Mouse (Mus musculus): Measurements from ENCODE around the gene Hoxb9. TPM values are rescaled to one million over a fixed set of nuclear protein-coding genes. Genes with fewer than 3 reads are reported as not detected.

Hoxb9 gene
- polyA plus RNA-seq (2012; rRNA removed): 0.02 and 0.11 TPM in 2 replicates

GRCm38 (mm10) chr11:96270996-96271540, at the start of gene Hoxb9:
Gene Hoxb9 (plus strand): TSS chr11:96271457.

GRCm38 (mm10) chr11:96281855-96282570, 10.8 kb downstream of the Hoxb9 start, which contains the start of gene Hoxb8:
Gene Hoxb8 (plus strand): TSS chr11:96281905.

DNA sequence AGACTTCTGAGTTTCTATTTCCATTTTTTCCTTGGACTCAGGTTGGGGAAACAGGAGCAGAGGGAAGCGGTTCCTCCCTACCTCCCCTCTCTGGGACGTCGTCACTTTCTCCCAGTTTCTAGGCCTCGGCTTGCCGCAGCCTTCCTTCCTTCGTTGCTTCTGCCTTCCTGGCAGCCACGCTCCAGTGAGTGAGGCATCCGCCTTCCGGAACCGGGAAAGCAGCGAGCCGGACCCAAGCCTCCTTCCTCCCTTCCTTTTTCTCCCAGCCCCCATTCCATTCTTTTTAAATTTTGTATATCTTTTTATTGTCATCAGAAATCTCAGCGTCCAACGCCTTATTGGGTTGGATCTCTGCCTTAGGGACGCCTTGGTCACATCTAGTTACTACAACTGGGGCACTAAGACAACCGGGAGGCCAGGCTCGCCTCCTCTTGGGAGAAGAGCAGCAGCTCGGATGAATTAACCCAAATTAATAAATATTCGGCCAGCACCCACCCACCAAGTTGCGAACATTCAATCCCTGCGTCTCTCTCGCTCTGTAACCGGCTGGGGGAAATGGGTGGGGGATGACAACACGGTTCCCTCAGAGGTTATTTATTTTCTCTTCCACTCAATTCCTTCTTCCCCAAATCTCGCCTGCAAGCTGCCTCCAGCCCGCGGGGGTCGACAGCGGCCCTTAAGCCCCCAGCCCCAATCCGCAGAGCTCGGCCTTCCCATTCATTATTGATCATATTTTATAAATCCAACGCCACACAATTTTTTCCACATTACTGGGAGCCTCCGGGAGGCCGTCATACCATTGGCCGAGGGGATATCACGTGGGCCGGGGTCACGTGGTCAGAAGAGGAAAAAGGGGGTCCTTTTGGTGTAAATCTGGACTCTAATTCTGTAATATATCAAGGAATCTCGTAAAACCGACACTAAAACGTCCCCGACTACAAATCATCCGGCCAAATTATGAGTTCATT, 14.8 kb downstream of the Hoxb9 start, which contains the start of gene Hoxb7:
TSS of gene Hoxb7 (plus strand) at position 853 of the 968 bp plus-strand sequence.

DNA sequence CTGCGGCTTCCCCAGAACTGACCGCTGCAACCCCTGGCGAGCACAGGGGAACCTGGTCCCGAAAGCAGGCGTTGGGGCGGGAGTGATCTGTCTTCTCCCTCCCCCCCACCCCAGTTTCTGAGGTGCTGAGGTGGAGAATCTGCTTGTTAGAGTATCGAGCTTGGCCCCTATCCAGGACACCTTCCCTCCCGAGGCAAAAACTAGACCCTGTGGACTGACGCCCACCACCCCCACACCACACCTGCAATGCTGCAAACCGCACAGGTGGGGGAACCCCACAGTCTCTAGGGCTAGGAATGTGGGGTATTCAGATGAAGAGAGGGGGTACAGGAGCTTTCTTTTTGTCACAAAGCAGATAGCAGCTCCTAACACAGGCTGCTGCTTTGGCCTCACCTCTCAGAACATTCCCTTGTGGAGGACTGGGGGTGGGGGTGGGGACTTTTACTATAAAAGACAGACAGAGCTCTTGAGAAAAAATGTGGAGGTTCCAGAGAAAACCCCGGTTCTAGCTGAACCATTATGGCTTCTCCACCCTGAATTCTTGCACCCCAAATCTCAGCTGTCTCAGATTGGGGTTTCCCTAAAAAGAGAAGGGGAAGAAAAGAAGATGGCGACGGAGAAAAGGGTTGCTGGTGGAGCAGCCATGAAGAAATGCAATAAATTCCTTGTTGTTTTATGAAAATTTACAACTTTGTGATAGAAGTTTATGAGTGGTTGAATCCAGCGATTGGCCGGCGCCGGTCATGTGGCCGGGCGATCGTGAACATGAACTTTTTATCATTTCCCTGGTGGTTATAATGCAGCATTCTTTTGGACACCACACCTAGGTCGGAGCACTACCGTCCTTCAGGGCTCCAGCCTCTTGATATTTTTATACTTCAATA, 20.7 kb downstream of the Hoxb9 start, which contains the start of gene Hoxb6:
TSS of gene Hoxb6 (plus strand) at position 796 of the 884 bp plus-strand sequence.

GRCm38 (mm10) chr11:96303151-96304099, 32.2 kb downstream of the Hoxb9 start, which contains the start of gene Hoxb5:
Gene Hoxb5 (plus strand): TSS chr11:96303336.

GRCm38 (mm10) chr11:96317608-96318367, 46.5 kb downstream of the Hoxb9 start, which contains the start of gene Hoxb4:
Gene Hoxb4 (plus strand): TSS chr11:96318267.

GRCm38 (mm10) chr11:96323154-96323553, 51.9 kb downstream of the Hoxb9 start, which contains the start of gene Hoxb3:
Gene Hoxb3 (plus strand): TSS chr11:96323326.

Other genes with a start within 250 kb of the Hoxb9 start
- gene Gip, start 246.9 kb upstream of the Hoxb9 start, polyA plus RNA-seq (2012; rRNA removed): not detected in 2 replicates
- 30.0 and 32.7 TPM in 2 replicates for gene Snf8, start 236.6 kb upstream of the Hoxb9 start, polyA plus RNA-seq (2012; rRNA removed)
- 15.3 and 17.9 TPM in 2 replicates for gene Ube2z, start 206.1 kb upstream of the Hoxb9 start, polyA plus RNA-seq (2012; rRNA removed)
- 191 and 226 TPM in 2 replicates for gene Atp5g1, start 195.8 kb upstream of the Hoxb9 start, polyA plus RNA-seq (2012; rRNA removed)
- not detected in 2 replicates for gene Calcoco2, start 159.5 kb upstream of the Hoxb9 start, polyA plus RNA-seq (2012; rRNA removed)
- not detected in 2 replicates for gene Ttll6, start 137.7 kb upstream of the Hoxb9 start, polyA plus RNA-seq (2012; rRNA removed)
- gene Hoxb13, start 77.1 kb upstream of the Hoxb9 start, polyA plus RNA-seq (2012; rRNA removed): not detected in 2 replicates
- gene Hoxb8, start 10.4 kb downstream of the Hoxb9 start, polyA plus RNA-seq (2012; rRNA removed): 0.02 and 0.10 TPM in 2 replicates
- gene Hoxb7, start 15.2 kb downstream of the Hoxb9 start, polyA plus RNA-seq (2012; rRNA removed): 0.05 and 0.14 TPM in 2 replicates
- gene Hoxb6, start 21.0 kb downstream of the Hoxb9 start, polyA plus RNA-seq (2012; rRNA removed): 0.17 TPM in 1 of 2 replicates, not detected in the other
- 0.17 and 0.21 TPM in 2 replicates for gene Hoxb5, start 31.9 kb downstream of the Hoxb9 start, polyA plus RNA-seq (2012; rRNA removed)
- 0.55 and 0.64 TPM in 2 replicates for gene Hoxb4, start 46.8 kb downstream of the Hoxb9 start, polyA plus RNA-seq (2012; rRNA removed)
- gene Hoxb3, start 51.9 kb downstream of the Hoxb9 start, polyA plus RNA-seq (2012; rRNA removed): 0.35 and 0.59 TPM in 2 replicates
- gene Hoxb2, start 79.1 kb downstream of the Hoxb9 start, polyA plus RNA-seq (2012; rRNA removed): 1.0 and 1.3 TPM in 2 replicates
- gene Hoxb1, start 94.3 kb downstream of the Hoxb9 start, polyA plus RNA-seq (2012; rRNA removed): 0.01 TPM in 1 of 2 replicates, not detected in the other
- 0.08 and 0.13 TPM in 2 replicates for gene Skap1, start 193.1 kb downstream of the Hoxb9 start, polyA plus RNA-seq (2012; rRNA removed)

All from liver, embryonic 14 days (tissue).